Mouse (Mus musculus): ENCODE measurements around the gene Gm21964. TPM values are rescaled to one million over a fixed set of nuclear protein-coding genes. Genes with fewer than 3 reads are reported as not detected.

Gm21964 gene
- polyA plus RNA-seq, 1 experiment from 2014 or later: not detected

GRCm38 (mm10) chr8:110101676-110102075 lies 669 bp downstream of the Gm21964 start:
- no peaks in the 10 kb centered on the region for H3K27me3 ChIP-seq (replicated peaks; ENCODE audit: control insufficient read depth, insufficient read depth, low read length)
- WGBS: 87% methylated on average over 15 of the region's 15 CpGs
- no peaks in the 10 kb centered on the region for H3K9me3 ChIP-seq (ENCODE audit: control insufficient read depth)
- H3K27ac ChIP-seq (ENCODE audit: low read depth, low read length): no peak overlapping the region
- H3K9ac ChIP-seq (ENCODE audit: low read depth, low read length): no peak overlapping the region
- no peak overlapping the region for H3K4me3 ChIP-seq (ENCODE audit: low read depth, low read length)
- H3K4me1 ChIP-seq (replicated peaks; ENCODE audit: control insufficient read depth, insufficient read depth, low read length): no peaks in the 10 kb centered on the region
- H3K36me3 ChIP-seq (ENCODE audit: control insufficient read depth, insufficient read depth): no peaks in the 10 kb centered on the region
- ATAC-seq: no peak
- TF ChIP-seq CTCF (IDR thresholded peaks at IDR 0.05; ENCODE audit: low read depth): no peak
- H3K4me2 ChIP-seq (replicated peaks; ENCODE audit: low read depth): no peak overlapping the region

DNA sequence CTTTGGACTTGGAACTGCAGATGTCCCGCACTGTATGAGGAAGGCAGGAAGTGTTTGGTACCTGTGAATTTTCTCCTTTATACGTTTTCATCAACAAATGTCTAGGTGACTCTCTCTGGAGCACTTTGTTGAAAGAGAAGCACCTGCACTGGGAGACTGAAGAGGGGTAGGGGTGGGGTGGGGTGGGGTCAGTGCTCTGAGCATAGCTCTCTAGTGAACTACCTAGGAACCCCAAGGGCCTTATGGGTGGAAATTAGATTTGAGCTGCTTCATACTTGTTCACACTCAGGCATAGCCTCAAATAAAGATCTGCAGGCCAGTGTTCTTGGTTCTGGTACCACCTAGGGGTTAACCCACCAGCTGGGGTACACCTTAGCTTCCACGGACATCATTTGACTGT lies 1.6 kb downstream of the Gm21964 start, which contains the start of gene Gm17720:
Gene Gm17720 (minus strand): TSS at position 101 of the 400 bp plus-strand sequence.
- no peaks in the 10 kb centered on the region for H3K27me3 ChIP-seq (replicated peaks; ENCODE audit: control insufficient read depth, insufficient read depth, low read length)
- 85% methylated on average over 3 of the region's 3 CpGs for WGBS
- TF ChIP-seq CTCF (IDR thresholded peaks at IDR 0.05; ENCODE audit: low read depth): peak; percentile 31
- ATAC-seq: no peak
- H3K9me3 ChIP-seq (ENCODE audit: control insufficient read depth): no peaks in the 10 kb centered on the region
- no peak within 1 kb of the TSS for H3K4me2 ChIP-seq (replicated peaks; ENCODE audit: low read depth)
- no peak within 1 kb of the TSS for H3K27ac ChIP-seq (ENCODE audit: low read depth, low read length)
- H3K4me3 ChIP-seq (ENCODE audit: low read depth, low read length): no peak within 1 kb of the TSS
- no peak within 1 kb of the TSS for H3K9ac ChIP-seq (ENCODE audit: low read depth, low read length)
- H3K36me3 ChIP-seq (ENCODE audit: control insufficient read depth, insufficient read depth): no peaks in the 10 kb centered on the region
- H3K4me1 ChIP-seq (replicated peaks; ENCODE audit: control insufficient read depth, insufficient read depth, low read length): no peaks in the 10 kb centered on the region

DNA sequence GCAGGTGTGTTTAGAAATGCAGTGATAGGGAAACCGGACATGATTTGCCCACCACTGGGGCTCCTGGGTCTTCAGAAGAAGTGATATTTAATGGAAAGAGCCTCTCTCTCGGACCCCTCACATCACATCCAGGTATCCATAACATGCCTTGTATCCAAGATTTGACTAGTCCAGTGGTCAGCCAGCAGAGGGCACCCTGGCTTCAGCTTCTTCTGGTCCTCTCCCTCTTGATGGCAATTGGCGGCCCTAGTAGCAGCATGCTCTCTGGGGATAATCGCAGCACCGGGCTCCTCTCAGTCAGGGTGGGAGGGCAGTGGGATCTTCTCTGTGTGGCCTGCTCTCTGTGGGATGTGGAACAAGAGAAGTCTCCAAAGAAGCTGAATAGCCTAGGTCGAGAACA lies 18.7 kb downstream of the Gm21964 start:
- H3K4me3 ChIP-seq (ENCODE audit: low read depth, low read length): no peak overlapping the region
- H3K4me1 ChIP-seq (replicated peaks; ENCODE audit: control insufficient read depth, insufficient read depth, low read length): no peaks in the 10 kb centered on the region
- no peak overlapping the region for H3K4me2 ChIP-seq (replicated peaks; ENCODE audit: low read depth)
- ATAC-seq: no peak
- peak; percentile 59 for TF ChIP-seq CTCF (IDR thresholded peaks at IDR 0.05; ENCODE audit: low read depth)
- H3K9me3 ChIP-seq (ENCODE audit: control insufficient read depth): no peaks in the 10 kb centered on the region
- no peak overlapping the region for H3K27ac ChIP-seq (ENCODE audit: low read depth, low read length)
- no peak overlapping the region for H3K9ac ChIP-seq (ENCODE audit: low read depth, low read length)
- WGBS: 42% methylated on average over 6 of the region's 6 CpGs
- no peaks in the 10 kb centered on the region for H3K36me3 ChIP-seq (ENCODE audit: control insufficient read depth, insufficient read depth)
- no peaks in the 10 kb centered on the region for H3K27me3 ChIP-seq (replicated peaks; ENCODE audit: control insufficient read depth, insufficient read depth, low read length)

DNA sequence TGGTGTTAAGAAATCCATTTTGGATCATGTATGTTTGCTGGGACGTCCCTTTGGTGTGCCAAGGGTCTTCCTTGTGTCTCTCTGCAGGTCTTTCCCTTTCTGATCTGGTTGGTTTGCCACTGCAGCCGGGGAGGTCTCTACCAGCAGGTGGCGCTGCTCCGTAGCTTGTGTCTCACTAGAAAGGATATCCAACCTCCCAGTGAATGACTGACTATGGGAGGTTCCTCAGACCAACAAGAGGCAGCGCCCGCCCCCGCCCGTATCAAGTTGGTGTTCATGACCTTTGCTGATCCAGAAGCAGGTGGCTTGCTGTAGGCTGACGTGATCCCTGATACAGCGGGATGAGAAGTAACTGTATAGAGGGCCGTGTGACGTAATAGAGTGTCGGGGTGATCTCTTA lies 29.5 kb downstream of the Gm21964 start:
- H3K4me2 ChIP-seq (replicated peaks; ENCODE audit: low read depth): no peak overlapping the region
- peak; percentile 51 for ATAC-seq
- peak; percentile 90 for TF ChIP-seq CTCF (IDR thresholded peaks at IDR 0.05; ENCODE audit: low read depth)

DNA sequence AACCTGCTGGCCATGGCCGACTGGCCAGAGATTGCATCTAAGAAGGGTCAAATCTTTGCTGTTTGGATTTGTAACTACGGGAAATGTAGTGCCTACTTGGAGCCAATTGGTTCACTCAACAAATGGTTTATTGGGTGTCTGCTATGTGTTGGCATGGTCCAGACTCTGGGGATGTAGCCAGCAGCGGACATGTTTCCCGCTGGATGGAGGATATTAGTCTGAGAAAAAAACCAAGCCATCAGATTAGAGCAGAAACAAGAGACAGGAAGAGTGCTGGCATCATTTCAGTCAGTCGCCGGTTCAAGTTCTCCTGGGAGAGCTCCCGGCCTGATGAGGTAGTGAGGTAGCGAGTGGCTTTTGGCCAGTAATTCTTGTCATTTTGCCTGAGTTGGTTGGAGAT lies 33.2 kb downstream of the Gm21964 start:
- 89% methylated on average over 8 of the region's 8 CpGs for WGBS
- Histone ChIP-seq H3K4me2 (replicated peaks; ENCODE audit: low read depth) (no peak overlapping the region), H3K27ac (ENCODE audit: low read depth, low read length) (no peak overlapping the region), H3K4me3 (ENCODE audit: low read depth, low read length) (no peak overlapping the region), H3K4me1 (replicated peaks; ENCODE audit: control insufficient read depth, insufficient read depth, low read length) (no peaks in the 10 kb centered on the region), H3K9me3 (ENCODE audit: control insufficient read depth) (no peaks in the 10 kb centered on the region), H3K9ac (ENCODE audit: low read depth, low read length) (no peak overlapping the region), H3K27me3 (replicated peaks; ENCODE audit: control insufficient read depth, insufficient read depth, low read length) (no peaks in the 10 kb centered on the region), H3K36me3 (ENCODE audit: control insufficient read depth, insufficient read depth) (no peaks in the 10 kb centered on the region)
- ATAC-seq: no peak
- no peak for TF ChIP-seq CTCF (IDR thresholded peaks at IDR 0.05; ENCODE audit: low read depth)

More for the DNA sequence above, 29.5 kb downstream of the Gm21964 start:
- 14% methylated on average over 13 of the region's 13 CpGs for WGBS
- H3K4me3 ChIP-seq (ENCODE audit: low read depth, low read length): no peak overlapping the region
- no peaks in the 10 kb centered on the region for H3K36me3 ChIP-seq (ENCODE audit: control insufficient read depth, insufficient read depth)
- no peak overlapping the region for H3K9ac ChIP-seq (ENCODE audit: low read depth, low read length)
- H3K4me1 ChIP-seq (replicated peaks; ENCODE audit: control insufficient read depth, insufficient read depth, low read length): no peaks in the 10 kb centered on the region
- no peaks in the 10 kb centered on the region for H3K27me3 ChIP-seq (replicated peaks; ENCODE audit: control insufficient read depth, insufficient read depth, low read length)
- H3K27ac ChIP-seq (ENCODE audit: low read depth, low read length): no peak overlapping the region
- H3K9me3 ChIP-seq (ENCODE audit: control insufficient read depth): no peaks in the 10 kb centered on the region

- Histone ChIP-seq H3K4me2 (replicated peaks; ENCODE audit: low read depth) (no peak overlapping the region), H3K27me3 (replicated peaks; ENCODE audit: control insufficient read depth, insufficient read depth, low read length) (no peaks in the 10 kb centered on the region), H3K9ac (ENCODE audit: low read depth, low read length) (no peak overlapping the region), H3K4me3 (ENCODE audit: low read depth, low read length) (no peak overlapping the region), H3K9me3 (ENCODE audit: control insufficient read depth) (no peaks in the 10 kb centered on the region), H3K4me1 (replicated peaks; ENCODE audit: control insufficient read depth, insufficient read depth, low read length) (no peaks in the 10 kb centered on the region), H3K36me3 (ENCODE audit: control insufficient read depth, insufficient read depth) (no peaks in the 10 kb centered on the region), H3K27ac (ENCODE audit: low read depth, low read length) (no peak overlapping the region)
- no peak for TF ChIP-seq CTCF (IDR thresholded peaks at IDR 0.05; ENCODE audit: low read depth)
- no peak for ATAC-seq
- 73% methylated on average over 7 of the region's 7 CpGs for WGBS
Measured at GRCm38 (mm10) chr8:110135515-110135914, 34.5 kb downstream of the Gm21964 start.

GRCm38 (mm10) chr8:110140156-110140555 lies 39.1 kb downstream of the Gm21964 start:
- H3K27me3 ChIP-seq (replicated peaks; ENCODE audit: control insufficient read depth, insufficient read depth, low read length): no peaks in the 10 kb centered on the region
- H3K9ac ChIP-seq (ENCODE audit: low read depth, low read length): no peak overlapping the region
- no peak for TF ChIP-seq CTCF (IDR thresholded peaks at IDR 0.05; ENCODE audit: low read depth)
- no peak for ATAC-seq
- no peaks in the 10 kb centered on the region for H3K4me1 ChIP-seq (replicated peaks; ENCODE audit: control insufficient read depth, insufficient read depth, low read length)
- H3K4me3 ChIP-seq (ENCODE audit: low read depth, low read length): no peak overlapping the region
- 78% methylated on average over 3 of the region's 3 CpGs for WGBS
- no peaks in the 10 kb centered on the region for H3K9me3 ChIP-seq (ENCODE audit: control insufficient read depth)
- H3K4me2 ChIP-seq (replicated peaks; ENCODE audit: low read depth): no peak overlapping the region
- no peaks in the 10 kb centered on the region for H3K36me3 ChIP-seq (ENCODE audit: control insufficient read depth, insufficient read depth)
- no peak overlapping the region for H3K27ac ChIP-seq (ENCODE audit: low read depth, low read length)
